In the genomic region with DNA sequence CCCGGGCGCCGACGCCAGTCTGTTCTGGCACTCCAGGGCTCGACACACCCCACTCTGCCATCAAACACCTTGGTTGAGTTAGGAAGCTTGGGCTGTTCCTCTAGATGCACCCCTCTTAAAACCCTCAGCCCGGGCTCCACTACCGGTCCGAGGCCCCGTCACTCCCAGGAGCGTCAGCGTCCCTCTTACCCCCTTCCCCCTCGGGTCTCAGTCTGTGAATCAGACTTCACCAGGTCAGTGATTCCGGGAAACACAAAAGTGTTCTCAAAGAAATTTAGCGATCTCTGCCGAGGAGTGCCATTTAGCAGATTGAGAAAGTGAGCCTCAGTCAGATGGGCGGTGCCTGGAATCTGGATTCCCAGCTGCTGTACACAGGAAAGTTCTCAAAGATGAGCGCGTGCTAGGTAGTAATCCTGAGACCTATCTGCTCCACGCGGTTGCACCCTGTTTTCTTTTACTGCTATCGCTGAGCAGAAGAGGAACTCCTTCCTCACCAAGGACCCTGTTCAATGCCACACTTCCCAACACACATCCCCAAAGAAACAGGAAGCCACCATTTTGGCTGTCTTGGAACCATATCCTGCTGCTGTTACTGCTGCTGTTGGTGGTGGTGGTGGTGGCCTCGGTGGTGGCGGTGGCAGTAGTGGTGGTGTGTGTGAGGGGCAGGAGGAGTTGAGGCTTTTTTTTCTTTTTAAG, we compare ENCODE assay signal across 8 mouse cellular contexts. TPM values are rescaled to one million over a fixed set of nuclear protein-coding genes. Genes with fewer than 3 reads are reported as not detected.
DNase-seq lines count a peak whose midpoint lies in the region; ATAC-seq and TF ChIP-seq lines count a peak whose summit lies in the region.

No protein-coding gene starts in this region.

- H3K27ac ChIP-seq in layer of hippocampus, adult 2 months = peak overlapping the region; percentile 67
- H3K27ac ChIP-seq in forebrain, embryonic 16.5 days (ENCODE audit: low read length) = no peak overlapping the region

- H3K9ac ChIP-seq in forebrain, embryonic 16.5 days (replicated peaks; ENCODE audit: low read depth, low read length) = peak overlapping the region; percentile 65

- 11% methylated on average over 23 of the region's 23 CpGs for WGBS in forebrain, embryonic 16.5 days

- TF ChIP-seq CTCF in layer of hippocampus, adult 2 months (conservative IDR thresholded peaks at IDR 0.05) = no peak

- H3K36me3 ChIP-seq in forebrain, embryonic 16.5 days (ENCODE audit: control insufficient read depth, insufficient read depth) = no peaks in the 10 kb centered on the region

- DNase-seq in layer of hippocampus, adult 2 months (ENCODE audit: low spot score in 2 of 2) = no peak
- DNase-seq in layer of hippocampus, adult 9-10 months (ENCODE audit: low spot score) = no peak
- peak; percentile 12 to 27 for DNase-seq in kidney, postnatal 36 days
- DNase-seq in neural tube, embryonic 10.5 days (ENCODE audit: extremely low spot score, low spot score) = peak; percentile 44
- no peak for DNase-seq in spleen, adult 12 weeks (ENCODE audit: low spot score)
- no peak for DNase-seq in layer of hippocampus, adult 9-11 months
- DNase-seq in right cerebral cortex, postnatal 4 days = no peak

- peak; percentile 30 for ATAC-seq in forebrain, embryonic 16.5 days

- peaks cover 11% of the 10 kb centered on the region for H3K27me3 ChIP-seq in forebrain, embryonic 16.5 days (replicated peaks; ENCODE audit: control insufficient read depth, insufficient read depth, low read length)

- peak overlapping the region; percentile 52 for H3K4me3 ChIP-seq in layer of hippocampus, adult 2 months
- peak overlapping the region; percentile 60 for H3K4me3 ChIP-seq in forebrain, embryonic 16.5 days (replicated peaks; ENCODE audit: low read length)

- peak overlapping the region; percentile 96 for H3K4me2 ChIP-seq in forebrain, embryonic 16.5 days (ENCODE audit: low read length)

- H3K9me3 ChIP-seq in forebrain, embryonic 16.5 days (ENCODE audit: control insufficient read depth, low read length) = no peaks in the 10 kb centered on the region

- H3K4me1 ChIP-seq in forebrain, embryonic 16.5 days (replicated peaks; ENCODE audit: control insufficient read depth, insufficient read depth, low read length) = peaks cover 16% of the 10 kb centered on the region

RNA-seq across cellular contexts. Expression of gene Fgd5, which starts 0.8 kb away (rescaled TPM):
- 1 to 10 TPM; 4.3 to 5.7 TPM for total RNA-seq in layer of hippocampus, adult 2 months (2021)
- 6.8 and 9.3 TPM in 2 replicates for polyA plus RNA-seq in forebrain, embryonic 16.5 days (2015; fragmentation: Nextera tagmentation; extraction: Ambion mirVana)

Comparison
In these comparisons a context has a peak if more than half of its experiments do, and no peak if none do; other contexts are left out.
1. DNase-seq: peak in kidney, postnatal 36 days (2 of 2) and neural tube, embryonic 10.5 days (single experiment); none in layer of hippocampus, adult 2 months (0 of 2), layer of hippocampus, adult 9-10 months (single experiment), spleen, adult 12 weeks (single experiment), layer of hippocampus, adult 9-11 months (single experiment) and right cerebral cortex, postnatal 4 days (single experiment).